Mouse (Mus musculus) limb, embryonic 12.5 days (tissue): ENCODE results near the gene Bbs2. TPM values are rescaled to one million over a fixed set of nuclear protein-coding genes. Genes with fewer than 3 reads are reported as not detected.
"Not testable (repeated sequence)": the region's sequence is repeated elsewhere in the genome, so short reads cannot be mapped to it uniquely, and the experiment has no call there.

ENCODE experiments used
- ATAC-seq: fragments of 200-750 bp; cut with Nextera tagmentation; 2 replicates; pipeline ENCODE4 v1.8.0; 2017; ENCODE audit warnings: low read depth, moderate TSS enrichment; ENCODE audit not compliant: insufficient number of reproducible peaks, insufficient read depth, low FRiP score, low TSS enrichment
- H3K27ac ChIP-seq: fragments of 300-500 bp; sonication (generic); 2 replicates; pipeline ENCODE4 v1.5.1; 2016; ENCODE audit warnings: mild to moderate bottlenecking, moderate library complexity
- H3K27me3 ChIP-seq: fragments of 300-500 bp; sonication (generic); 2 replicates; pipeline ENCODE4 v1.6.1; 2016; ENCODE audit warnings: mild to moderate bottlenecking, moderate library complexity
- H3K36me3 ChIP-seq: fragments of 300-500 bp; sonication (generic); 2 replicates; pipeline ENCODE4 v1.6.1; 2016; ENCODE audit warnings: mild to moderate bottlenecking, moderate library complexity
- H3K4me1 ChIP-seq: fragments of 300-500 bp; sonication (generic); replicated peaks from 2 replicates; pipeline ENCODE4 v1.6.1; 2016
- H3K4me2 ChIP-seq: fragments of 300-500 bp; sonication (generic); 2 replicates; pipeline ENCODE4 v1.6.1; 2016; ENCODE audit warnings: mild to moderate bottlenecking, moderate library complexity
- H3K4me3 ChIP-seq: fragments of 300-500 bp; sonication (generic); replicated peaks from 2 replicates; pipeline ENCODE4 v1.5.1; 2016; ENCODE audit warnings: mild to moderate bottlenecking
- H3K9ac ChIP-seq: fragments of 300-500 bp; sonication (generic); replicated peaks from 2 replicates; pipeline ENCODE4 v1.6.1; 2016; ENCODE audit warnings: mild to moderate bottlenecking, moderate library complexity
- H3K9me3 ChIP-seq: fragments of 300-500 bp; sonication (generic); 2 replicates; pipeline ENCODE4 v1.6.1; 2016; ENCODE audit warnings: mild to moderate bottlenecking, moderate library complexity
- WGBS: fragments of 180-500 bp; shearing (Covaris S2); methylation state at CpG from one replicate; pipeline ENCODE4 v1.1.7; 2016; 5-methylcytosine and 5-hydroxymethylcytosine counted together
- polyA plus RNA-seq: library from polyadenylated mRNA; unstranded; fragments of >200 nt; fragmentation: Nextera tagmentation; extraction: Ambion mirVana; gene quantifications from 2 replicates; pipeline ENCODE4 v1.2.1, GENCODE M21; 2016

The Bbs2 gene
- 12.5 and 15.3 TPM in 2 replicates for polyA plus RNA-seq

DNA sequence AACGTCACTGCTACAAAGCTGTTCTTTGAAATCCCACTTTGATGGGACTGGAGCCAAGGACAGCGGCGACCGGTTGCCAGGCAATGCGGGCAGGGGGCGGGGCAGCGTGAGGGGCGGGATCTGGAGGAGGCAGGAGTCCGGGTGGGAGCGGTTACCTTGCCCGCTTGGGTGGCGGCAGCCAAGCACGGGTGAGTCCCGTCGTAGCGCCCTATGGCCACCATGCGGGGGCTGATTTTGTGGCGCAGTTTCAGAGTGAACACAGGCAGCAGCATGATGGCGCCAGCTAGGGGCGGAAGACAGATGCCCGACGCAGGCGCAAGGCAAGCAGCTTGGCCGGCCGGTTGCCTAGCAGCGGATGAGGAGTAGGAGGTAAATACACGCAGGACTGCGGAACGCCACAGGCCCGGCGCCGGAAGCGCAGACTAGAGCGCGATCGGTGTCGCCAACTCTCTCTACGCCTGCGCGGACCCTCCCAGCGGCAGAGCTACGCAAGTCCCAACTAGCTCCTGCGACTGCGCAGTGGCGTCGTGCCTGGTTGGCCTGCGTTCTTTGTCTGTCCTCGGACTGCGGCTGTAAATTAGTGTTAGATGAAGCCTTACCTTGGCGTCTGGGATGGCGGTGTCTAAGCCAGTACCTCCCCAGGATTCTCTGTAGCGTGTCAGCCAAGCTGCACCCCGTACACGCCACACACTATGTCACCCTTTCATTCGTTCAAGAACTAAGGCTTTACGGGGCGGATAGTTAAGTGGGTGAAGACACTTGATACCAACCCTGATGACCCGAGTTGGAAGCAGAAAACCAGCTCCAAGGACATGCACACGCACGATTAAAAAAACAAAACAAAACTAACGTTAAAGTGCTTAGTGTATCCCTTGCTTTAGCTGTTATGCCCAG, at the start of gene Bbs2:
TSS of gene Bbs2 (minus strand) at position 848 of the 894 bp plus-strand sequence.
- Histone ChIP-seq H3K4me1 (peaks cover 7% of the 10 kb centered on the region; the same call in 1 of the 2 replicates), H3K9me3 (no peaks in the 10 kb centered on the region), H3K9ac (peak within 1 kb of the TSS; percentile 58), H3K4me3 (peak within 1 kb of the TSS; percentile 68), H3K36me3 (no peaks in the 10 kb centered on the region), H3K27me3 (no peaks in the 10 kb centered on the region), H3K27ac (peak within 1 kb of the TSS; percentile 96), H3K4me2 (peak within 1 kb of the TSS; percentile 60)
- ATAC-seq = peak; percentile 100
- WGBS = 1% methylated on average over 61 of the region's 61 CpGs

DNA sequence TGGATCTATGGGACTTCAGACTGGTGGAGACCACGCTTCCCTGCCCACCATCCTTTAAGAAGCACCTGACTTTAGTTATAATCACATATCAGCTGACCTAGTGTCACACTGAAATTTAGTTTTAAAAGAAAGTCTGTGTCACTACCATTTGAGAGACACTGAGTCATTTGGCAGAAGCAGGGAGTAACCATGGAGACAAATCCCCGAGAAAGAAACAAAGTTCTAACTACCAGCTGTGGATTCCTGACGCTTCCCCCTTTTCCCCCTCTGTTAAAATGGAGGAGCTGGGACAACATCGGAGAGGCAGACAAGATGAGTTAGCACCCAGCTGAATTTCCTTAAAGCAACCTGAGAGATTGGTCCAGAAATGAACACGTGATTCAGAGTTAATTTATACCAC, 49.5 kb upstream of the Bbs2 start:
- H3K9me3 ChIP-seq = no peaks in the 10 kb centered on the region
- H3K9ac ChIP-seq = no peak overlapping the region
- H3K4me2 ChIP-seq = no peak overlapping the region
- WGBS = 59% methylated on average over 5 of the region's 5 CpGs
- no peak overlapping the region for H3K27ac ChIP-seq
- H3K4me3 ChIP-seq = no peak overlapping the region
- H3K36me3 ChIP-seq = no peaks in the 10 kb centered on the region
- peaks cover 11% of the 10 kb centered on the region for H3K4me1 ChIP-seq
- no peak for ATAC-seq
- peaks cover 28% of the 10 kb centered on the region for H3K27me3 ChIP-seq

DNA sequence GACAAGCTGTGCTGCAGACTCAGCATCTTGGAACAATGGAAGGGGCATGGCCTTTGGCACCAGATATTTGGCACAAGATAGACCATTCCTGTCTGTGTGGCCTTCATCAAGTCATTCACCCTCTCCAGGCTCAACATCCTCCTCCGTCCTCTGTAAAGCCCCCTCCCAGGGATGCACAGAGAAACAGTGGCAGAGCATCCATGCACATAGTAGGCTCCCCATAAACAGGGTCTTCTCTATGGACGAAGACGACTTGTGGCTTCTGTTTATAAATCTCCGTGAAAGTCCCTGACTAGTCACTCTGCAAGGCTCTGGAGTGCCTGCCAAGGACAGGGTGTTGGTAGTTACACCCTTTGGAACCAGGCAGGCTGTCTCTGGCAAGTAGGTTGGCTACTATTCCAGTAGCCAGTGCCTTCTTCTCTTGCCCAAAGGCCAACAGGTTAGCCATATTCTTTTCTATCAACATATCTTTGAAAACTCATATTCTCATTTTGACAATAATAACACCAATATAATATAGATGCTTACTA, 41.6 kb upstream of the Bbs2 start:
- Histone ChIP-seq H3K36me3 (no peaks in the 10 kb centered on the region), H3K27ac (no peak overlapping the region), H3K9me3 (no peaks in the 10 kb centered on the region), H3K4me2 (no peak overlapping the region), H3K27me3 (no peaks in the 10 kb centered on the region), H3K4me3 (no peak overlapping the region), H3K4me1 (peaks cover 14% of the 10 kb centered on the region), H3K9ac (no peak overlapping the region)
- ATAC-seq = no peak
- WGBS = 84% methylated on average over 4 of the region's 4 CpGs

DNA sequence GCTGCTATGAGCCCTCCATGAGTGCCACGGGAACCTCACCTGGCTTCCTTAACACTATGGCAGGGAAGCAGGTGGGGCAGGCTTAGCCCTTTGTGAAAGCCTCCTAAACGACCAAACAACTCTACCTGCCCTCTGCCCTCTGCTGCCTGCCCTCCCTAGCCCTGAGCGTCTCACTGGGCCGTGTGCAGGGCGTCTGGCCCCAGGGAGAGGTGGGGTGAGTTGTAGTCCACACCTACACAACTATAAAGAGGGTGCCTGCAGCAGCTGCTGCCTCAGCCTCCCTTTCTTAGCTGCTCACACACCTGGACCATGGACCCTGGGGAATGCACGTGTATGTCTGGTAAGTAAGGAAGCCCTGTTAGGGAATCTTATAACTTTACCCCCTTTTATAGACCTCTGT, 38.2 kb upstream of the Bbs2 start, which contains the start of gene Mt4:
TSS of gene Mt4 (plus strand) at position 265 of the 400 bp plus-strand sequence.
- H3K9me3 ChIP-seq = 0 out of 2 replicates have a peak, but pooled peaks cover 4% of the 10 kb centered on the region
- peaks cover 14% of the 10 kb centered on the region for H3K4me1 ChIP-seq
- H3K9ac ChIP-seq = no peak within 1 kb of the TSS
- H3K4me3 ChIP-seq = no peak within 1 kb of the TSS
- no peaks in the 10 kb centered on the region for H3K27me3 ChIP-seq
- H3K36me3 ChIP-seq = no peaks in the 10 kb centered on the region
- H3K27ac ChIP-seq = no peak within 1 kb of the TSS
- H3K4me2 ChIP-seq = no peak within 1 kb of the TSS
- ATAC-seq = no peak
- WGBS = 40% methylated on average over 6 of the region's 6 CpGs

DNA sequence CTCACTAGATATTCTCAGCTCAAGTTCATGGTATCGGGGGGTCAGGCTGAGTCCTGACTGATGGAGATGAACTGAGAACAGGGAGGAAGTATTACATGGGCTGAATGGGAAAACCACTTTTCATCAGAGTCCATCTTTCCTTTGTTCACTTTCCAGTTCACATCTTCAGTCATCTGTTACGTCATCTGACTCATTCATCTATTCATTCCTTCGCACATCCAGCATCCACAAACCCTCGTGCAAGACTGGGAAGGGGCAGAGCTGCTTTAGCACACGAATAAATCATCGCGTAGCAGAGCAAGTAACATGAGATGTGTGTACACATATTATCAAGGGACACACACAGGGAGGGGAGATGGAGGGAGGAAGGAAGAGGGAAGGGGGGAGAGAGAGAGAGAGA, 37.5 kb upstream of the Bbs2 start:
- H3K4me1 ChIP-seq = peaks cover 14% of the 10 kb centered on the region
- H3K9me3 ChIP-seq = 0 out of 2 replicates have a peak, but pooled peaks cover 4% of the 10 kb centered on the region
- H3K36me3 ChIP-seq = no peaks in the 10 kb centered on the region
- no peaks in the 10 kb centered on the region for H3K27me3 ChIP-seq
- no peak for ATAC-seq
- 76% methylated on average over 7 of the region's 7 CpGs for WGBS
- H3K4me2 ChIP-seq = no peak overlapping the region
- H3K4me3 ChIP-seq = no peak overlapping the region
- no peak overlapping the region for H3K27ac ChIP-seq
- no peak overlapping the region for H3K9ac ChIP-seq

DNA sequence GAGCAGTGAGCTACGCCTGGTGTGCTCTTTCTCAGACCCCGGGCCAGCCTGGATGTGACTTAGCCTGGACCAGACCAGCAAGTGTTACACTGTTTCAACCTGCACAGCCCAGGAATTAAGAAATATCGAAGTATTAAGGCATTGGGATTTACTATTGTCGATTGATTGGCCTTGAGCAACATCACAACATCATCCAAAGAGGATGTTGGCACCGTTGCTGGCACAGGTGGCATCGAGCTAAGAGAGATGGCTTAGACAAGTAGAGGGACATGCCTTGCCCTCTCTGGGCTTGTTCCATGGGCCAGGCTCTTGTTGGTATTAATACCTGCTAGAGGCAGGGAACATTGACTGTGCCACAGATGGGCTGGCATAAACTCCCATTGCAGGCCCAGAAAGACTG, 36.8 kb upstream of the Bbs2 start:
- no peak for ATAC-seq
- 89% methylated on average over 6 of the region's 6 CpGs for WGBS
- H3K9me3 ChIP-seq = 0 out of 2 replicates have a peak, but pooled peaks cover 4% of the 10 kb centered on the region

DNA sequence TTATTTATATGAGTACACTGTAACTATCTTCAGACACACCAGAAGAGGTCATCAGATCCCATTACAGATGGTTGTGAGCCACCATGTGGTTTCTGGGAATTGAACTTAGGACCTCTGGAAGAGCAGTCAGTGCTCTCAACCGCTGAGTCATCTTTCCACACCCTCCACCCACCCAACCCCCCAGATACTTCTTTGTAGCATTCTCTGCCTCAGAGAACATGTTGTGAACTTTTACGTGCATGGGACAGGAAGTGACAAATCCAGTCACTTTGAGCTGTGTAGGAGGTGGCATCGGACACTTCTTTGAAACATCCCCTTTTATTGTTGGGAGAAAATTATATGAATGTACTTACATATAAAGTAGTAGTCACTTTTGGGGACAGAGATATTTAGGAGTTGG, 35.9 kb upstream of the Bbs2 start:
- H3K9ac ChIP-seq, H3K36me3 ChIP-seq, H3K9me3 ChIP-seq, H3K4me3 ChIP-seq, ATAC-seq, H3K27ac ChIP-seq, H3K4me2 ChIP-seq, H3K27me3 ChIP-seq: not testable (repeated sequence)
- H3K4me1 ChIP-seq = peaks cover 14% of the 10 kb centered on the region
- WGBS = 62% methylated on average over 3 of the region's 3 CpGs

More for the DNA sequence above, 36.8 kb upstream of the Bbs2 start:
- Histone ChIP-seq H3K27ac (no peak overlapping the region), H3K36me3 (no peaks in the 10 kb centered on the region), H3K27me3 (no peaks in the 10 kb centered on the region), H3K4me1 (peaks cover 14% of the 10 kb centered on the region), H3K9ac (no peak overlapping the region), H3K4me3 (no peak overlapping the region), H3K4me2 (no peak overlapping the region)

DNA sequence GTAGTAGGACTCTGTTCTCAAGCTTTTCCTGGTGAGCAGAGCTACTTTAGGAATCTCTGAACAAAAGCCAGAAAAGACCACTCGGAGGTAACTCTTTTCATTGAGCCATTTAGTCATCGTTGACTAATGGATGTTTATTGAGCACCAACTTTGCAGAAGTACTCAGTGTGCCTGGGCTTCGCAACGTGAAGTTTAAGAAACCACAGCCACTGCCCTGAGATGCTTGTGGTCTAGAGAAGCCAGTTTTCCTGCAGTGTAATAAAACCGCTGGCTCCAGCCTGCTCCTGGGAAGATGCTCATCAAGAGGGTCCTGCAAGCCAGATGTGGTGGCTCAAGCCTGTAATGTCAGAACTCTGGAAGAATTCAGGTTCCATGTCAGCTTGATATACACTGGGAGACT, 33.4 kb upstream of the Bbs2 start:
- ATAC-seq = no peak
- no peak overlapping the region for H3K4me3 ChIP-seq
- no peaks in the 10 kb centered on the region for H3K36me3 ChIP-seq
- H3K4me2 ChIP-seq = no peak overlapping the region
- 59% methylated on average over 5 of the region's 5 CpGs for WGBS
- H3K9me3 ChIP-seq = 0 out of 2 replicates have a peak, but pooled peaks cover 4% of the 10 kb centered on the region
- no peaks in the 10 kb centered on the region for H3K27me3 ChIP-seq
- H3K4me1 ChIP-seq = peaks cover 9% of the 10 kb centered on the region
- H3K9ac ChIP-seq = no peak overlapping the region
- H3K27ac ChIP-seq = no peak overlapping the region

DNA sequence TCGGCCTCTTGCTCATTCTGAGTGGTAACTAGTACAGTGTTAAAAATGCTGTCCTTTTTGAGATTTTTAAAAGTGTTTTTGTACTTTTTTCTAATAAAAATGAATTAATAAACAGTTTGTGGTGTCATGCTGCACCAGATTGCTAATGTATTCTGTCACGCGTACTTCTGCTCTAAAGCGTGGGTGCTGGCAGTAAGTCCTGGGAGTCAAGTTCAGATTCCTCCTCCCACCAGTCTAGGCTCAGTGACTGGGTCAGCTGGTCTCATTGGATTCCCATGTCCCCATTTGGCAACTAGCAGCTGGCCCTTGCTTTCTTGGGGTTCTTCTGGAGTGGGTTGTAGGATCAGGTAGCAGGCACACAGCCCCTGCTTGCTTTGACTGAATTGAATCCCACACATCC, 31.4 kb upstream of the Bbs2 start:
- H3K27me3 ChIP-seq = no peaks in the 10 kb centered on the region
- H3K9me3 ChIP-seq = 0 out of 2 replicates have a peak, but pooled peaks cover 4% of the 10 kb centered on the region
- no peak overlapping the region for H3K27ac ChIP-seq
- H3K9ac ChIP-seq = no peak overlapping the region
- no peaks in the 10 kb centered on the region for H3K4me1 ChIP-seq
- no peaks in the 10 kb centered on the region for H3K36me3 ChIP-seq
- H3K4me2 ChIP-seq = no peak overlapping the region
- no peak for ATAC-seq
- H3K4me3 ChIP-seq = no peak overlapping the region
- 90% methylated on average over 4 of the region's 4 CpGs for WGBS

DNA sequence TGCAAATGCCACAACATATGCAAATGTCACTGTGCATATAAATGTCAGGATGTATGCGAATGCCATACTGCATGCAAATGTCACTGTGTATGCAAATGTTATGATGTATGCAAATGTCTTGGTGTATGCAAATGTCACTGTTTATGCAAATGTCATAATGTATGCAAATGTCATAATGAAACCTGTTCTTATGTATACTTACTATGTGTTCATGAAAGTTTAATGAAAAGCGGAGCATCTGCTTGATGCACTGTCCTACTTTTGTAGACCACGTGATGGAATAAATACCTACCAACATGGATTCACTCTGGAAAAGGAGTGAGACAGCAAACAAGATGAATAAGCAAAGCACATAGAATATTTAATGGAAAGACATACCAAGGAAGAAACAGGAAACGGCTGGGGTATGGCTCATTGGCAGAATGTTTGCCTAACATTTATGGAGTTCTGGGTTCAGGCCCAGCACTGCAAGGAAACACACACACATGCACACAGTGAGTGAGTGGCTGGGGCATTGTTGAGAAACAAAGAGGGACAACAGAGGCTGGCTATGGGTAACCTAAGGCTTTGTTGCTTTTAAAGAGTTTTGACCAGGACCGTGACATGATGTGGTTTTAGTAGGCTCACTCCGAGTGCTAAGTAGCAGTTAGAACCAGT, 30.5 kb upstream of the Bbs2 start:
- H3K9ac ChIP-seq = no peak overlapping the region

DNA sequence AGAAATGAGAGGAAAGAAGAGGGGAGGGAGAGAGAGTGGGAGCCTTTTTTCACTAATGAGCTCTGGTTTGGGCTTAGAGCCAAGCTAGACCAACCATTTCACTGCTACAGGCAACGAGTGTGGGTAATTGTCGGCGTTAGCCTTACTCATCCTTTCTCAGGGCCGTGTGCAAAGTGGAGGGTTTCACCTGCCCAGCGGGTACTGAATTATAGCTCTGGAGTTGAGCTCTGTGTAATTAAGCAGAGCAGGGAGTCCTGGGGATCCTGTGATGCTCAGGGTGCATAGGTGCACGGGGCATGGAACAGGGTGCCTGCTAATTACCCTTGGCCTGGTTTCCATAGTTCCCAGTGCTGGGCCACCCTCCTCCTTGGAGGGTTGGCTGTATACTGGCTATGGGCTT, 29.0 kb upstream of the Bbs2 start:
- Histone ChIP-seq H3K4me1 (peaks cover 6% of the 10 kb centered on the region), H3K36me3 (no peaks in the 10 kb centered on the region), H3K27me3 (peaks cover 9% of the 10 kb centered on the region; the same call in 1 of the 2 replicates), H3K9ac (no peak overlapping the region), H3K27ac (no peak overlapping the region), H3K9me3 (no peaks in the 10 kb centered on the region), H3K4me2 (no peak overlapping the region), H3K4me3 (no peak overlapping the region)
- WGBS = 61% methylated on average over 6 of the region's 6 CpGs
- no peak for ATAC-seq

More for the DNA sequence above, 30.5 kb upstream of the Bbs2 start:
- no peaks in the 10 kb centered on the region for H3K36me3 ChIP-seq
- 0 out of 2 replicates have a peak, but pooled peaks cover 4% of the 10 kb centered on the region for H3K9me3 ChIP-seq
- WGBS = 88% methylated on average over 6 of the region's 6 CpGs
- H3K27ac ChIP-seq = no peak overlapping the region
- H3K27me3 ChIP-seq = peaks cover 5% of the 10 kb centered on the region; the same call in 1 of the 2 replicates
- ATAC-seq = no peak
- no peaks in the 10 kb centered on the region for H3K4me1 ChIP-seq
- no peak overlapping the region for H3K4me3 ChIP-seq
- H3K4me2 ChIP-seq = no peak overlapping the region
